Mouse (Mus musculus) forebrain, embryonic 13.5 days (tissue): ENCODE measurements at regions not wholly inside any gene's neighbourhood (a gene's known extent, or its start where the extent isn't known, plus 50 kb on each side); places are given as distances from the start of the nearest gene placed in this dataset.

Source experiments
- ATAC-seq: fragments of 200-750 bp; cut with Nextera tagmentation; 2 replicates; pipeline ENCODE4 v1.8.0; 2017
- H3K27ac ChIP-seq: fragments of 300-500 bp; sonication (generic); 2 replicates; pipeline ENCODE4 v1.5.1; 2015; ENCODE audit warnings: inconsistent platforms, mild to moderate bottlenecking, moderate library complexity
- H3K27me3 ChIP-seq: fragments of 300-500 bp; sonication (generic); 2 replicates; pipeline ENCODE4 v1.6.1; 2015; ENCODE audit warnings: mild to moderate bottlenecking, inconsistent platforms
- H3K36me3 ChIP-seq: fragments of 300-500 bp; sonication (generic); 2 replicates; pipeline ENCODE4 v1.6.1; 2015; ENCODE audit warnings: mild to moderate bottlenecking, inconsistent platforms; ENCODE audit not compliant: poor library complexity, severe bottlenecking
- H3K4me1 ChIP-seq: fragments of 300-500 bp; sonication (generic); 2 replicates; pipeline ENCODE4 v1.6.1; 2015; ENCODE audit warnings: inconsistent platforms
- H3K4me2 ChIP-seq: fragments of 300-500 bp; sonication (generic); 2 replicates; pipeline ENCODE4 v1.6.1; 2015; ENCODE audit warnings: inconsistent platforms, mild to moderate bottlenecking, moderate library complexity
- H3K4me3 ChIP-seq: fragments of 300-500 bp; sonication (generic); 2 replicates; pipeline ENCODE4 v1.5.1; 2015; ENCODE audit warnings: mild to moderate bottlenecking, inconsistent platforms
- H3K9ac ChIP-seq: fragments of 300-500 bp; sonication (generic); 2 replicates; pipeline ENCODE4 v1.6.1; 2015; ENCODE audit warnings: mild to moderate bottlenecking, inconsistent platforms
- H3K9me3 ChIP-seq: fragments of 300-500 bp; sonication (generic); replicated peaks from 2 replicates; pipeline ENCODE4 v1.6.1; 2016; ENCODE audit warnings: inconsistent platforms
- WGBS: fragments of 180-500 bp; shearing (Covaris S2); methylation state at CpG from one replicate; pipeline ENCODE4 v1.1.7; 2015; 5-methylcytosine and 5-hydroxymethylcytosine counted together

DNA sequence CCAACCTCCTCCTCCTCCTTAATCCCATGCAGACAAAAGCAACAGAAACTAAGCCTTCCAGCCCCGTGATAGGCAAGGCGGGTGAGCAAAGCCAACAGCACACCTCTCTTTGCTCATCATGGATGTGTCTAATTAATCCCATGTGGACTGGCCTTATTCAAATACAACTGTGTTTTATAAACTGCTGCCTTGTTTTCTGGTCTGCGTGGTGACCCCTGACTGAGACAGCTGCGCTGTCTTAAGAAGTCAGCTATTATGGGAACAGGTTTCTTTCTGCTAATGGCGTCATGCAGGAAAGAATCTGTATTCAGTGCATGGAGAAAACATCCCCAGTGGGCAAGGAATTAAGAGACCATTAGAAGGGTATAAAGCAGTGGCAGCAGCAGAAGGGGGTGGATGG, 161.6 kb upstream of the Kiz start:
- H3K4me2 ChIP-seq: peak overlapping the region; percentile 20; the same call in 1 of the 2 replicates
- 2% methylated on average over 5 of the region's 5 CpGs for WGBS

DNA sequence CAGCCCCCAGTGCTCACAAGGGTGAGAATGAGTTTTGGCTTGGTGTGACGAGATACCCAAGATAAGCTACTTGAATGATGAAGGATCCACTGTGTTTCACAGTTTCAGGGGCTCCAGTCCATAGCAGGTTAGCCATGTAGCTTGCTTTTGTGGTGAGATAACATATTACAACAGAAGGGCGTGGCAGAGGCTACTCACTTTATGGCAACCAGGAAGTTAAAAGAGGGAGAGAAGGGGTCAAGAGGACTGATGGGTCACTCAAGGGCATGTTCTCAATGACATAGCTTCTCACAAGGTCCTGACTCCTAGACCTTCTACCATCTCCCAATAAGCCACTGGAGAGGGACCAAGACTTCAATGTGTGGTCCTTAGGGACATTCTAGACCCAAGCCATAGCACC, 159.4 kb upstream of the Kiz start:
- no peaks in the 10 kb centered on the region for H3K36me3 ChIP-seq
- no peak for ATAC-seq
- H3K27ac ChIP-seq: no peak overlapping the region
- H3K9ac ChIP-seq: no peak overlapping the region
- H3K4me3 ChIP-seq: no peak overlapping the region
- no peaks in the 10 kb centered on the region for H3K9me3 ChIP-seq
- H3K4me1 ChIP-seq: peaks cover 5% of the 10 kb centered on the region
- H3K4me2 ChIP-seq: no peak overlapping the region
- WGBS: 97% methylated on average over 2 of the region's 2 CpGs
- peaks cover 53% of the 10 kb centered on the region for H3K27me3 ChIP-seq

More for the DNA sequence above, 161.6 kb upstream of the Kiz start:
- Histone ChIP-seq H3K4me3 (no peak overlapping the region), H3K27me3 (peaks cover 68% of the 10 kb centered on the region), H3K36me3 (no peaks in the 10 kb centered on the region), H3K9me3 (no peaks in the 10 kb centered on the region), H3K9ac (peak overlapping the region; percentile 22; the same call in 1 of the 2 replicates), H3K27ac (no peak overlapping the region), H3K4me1 (peaks cover 5% of the 10 kb centered on the region)
- peak; percentile 57 for ATAC-seq

GRCm38 (mm10) chr2:146696727-146697126, 158.9 kb upstream of the Kiz start:
- no peak for ATAC-seq
- no peak overlapping the region for H3K27ac ChIP-seq
- H3K4me3 ChIP-seq: no peak overlapping the region
- peaks cover 48% of the 10 kb centered on the region for H3K27me3 ChIP-seq
- 92% methylated on average over 4 of the region's 4 CpGs for WGBS
- H3K36me3 ChIP-seq: no peaks in the 10 kb centered on the region
- peaks cover 5% of the 10 kb centered on the region for H3K4me1 ChIP-seq
- no peak overlapping the region for H3K4me2 ChIP-seq
- no peaks in the 10 kb centered on the region for H3K9me3 ChIP-seq
- no peak overlapping the region for H3K9ac ChIP-seq

DNA sequence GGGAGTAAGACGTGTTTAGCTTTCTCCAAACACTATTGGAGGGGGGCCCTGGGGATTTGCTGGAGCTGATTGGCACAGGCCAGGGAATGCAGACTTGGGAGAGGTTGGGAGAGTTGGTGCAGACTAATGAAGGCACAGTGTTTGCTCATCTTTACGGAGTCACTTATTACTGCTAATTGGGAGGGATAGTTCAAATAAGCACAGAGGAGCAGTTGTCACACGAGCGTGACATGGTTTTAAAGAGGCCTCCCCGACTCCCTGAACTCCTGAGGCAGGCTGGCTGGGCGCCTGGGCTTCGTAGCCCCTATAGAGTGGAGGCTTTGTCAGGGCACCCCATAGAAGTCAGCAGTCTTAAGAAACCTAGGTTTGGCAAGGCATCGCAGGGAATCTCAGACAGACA, 145.0 kb upstream of the Kiz start:
- ATAC-seq: peak; percentile 91
- 24% methylated on average over 8 of the region's 8 CpGs for WGBS
- Histone ChIP-seq H3K4me3 (no peak overlapping the region), H3K9ac (no peak overlapping the region), H3K9me3 (peaks cover 2% of the 10 kb centered on the region; the same call in 1 of the 2 replicates), H3K4me1 (peaks cover 17% of the 10 kb centered on the region), H3K27me3 (peaks cover 15% of the 10 kb centered on the region; the same call in 1 of the 2 replicates), H3K27ac (no peak overlapping the region), H3K36me3 (no peaks in the 10 kb centered on the region), H3K4me2 (peak overlapping the region; percentile 2; the same call in 1 of the 2 replicates)

GRCm38 (mm10) chr2:146721184-146721715, 134.4 kb upstream of the Kiz start:
- Histone ChIP-seq H3K9me3 (0 out of 2 replicates have a peak, but pooled peaks cover 4% of the 10 kb centered on the region), H3K9ac (no peak overlapping the region), H3K36me3 (no peaks in the 10 kb centered on the region), H3K4me3 (no peak overlapping the region), H3K27me3 (peaks cover 42% of the 10 kb centered on the region), H3K4me1 (peaks cover 47% of the 10 kb centered on the region), H3K27ac (no peak overlapping the region), H3K4me2 (0 out of 2 replicates have a peak overlapping the region, but pooled peaks have one; percentile 11)
- no peak for ATAC-seq
- 2% methylated on average over 10 of the region's 10 CpGs for WGBS

- Histone ChIP-seq H3K27ac (peak overlapping the region; percentile 78), H3K9ac (no peak overlapping the region), H3K36me3 (no peaks in the 10 kb centered on the region), H3K9me3 (no peaks in the 10 kb centered on the region), H3K4me3 (no peak overlapping the region), H3K27me3 (peaks cover 44% of the 10 kb centered on the region), H3K4me2 (peak overlapping the region; percentile 24), H3K4me1 (peaks cover 47% of the 10 kb centered on the region)
- ATAC-seq: 0 out of 2 replicates have a peak, but pooled peaks have one; percentile 22
- 2% methylated on average over 8 of the region's 8 CpGs for WGBS
Observed at GRCm38 (mm10) chr2:146722351-146723025, 133.2 kb upstream of the Kiz start.

- 8% methylated on average over 9 of the region's 9 CpGs for WGBS
- H3K4me2 ChIP-seq: peak overlapping the region; percentile 24
- no peak overlapping the region for H3K9ac ChIP-seq
- ATAC-seq: peak; percentile 68
- H3K4me1 ChIP-seq: peaks cover 47% of the 10 kb centered on the region
- no peaks in the 10 kb centered on the region for H3K36me3 ChIP-seq
- no peak overlapping the region for H3K4me3 ChIP-seq
- H3K27ac ChIP-seq: peak overlapping the region; percentile 78
- peaks cover 41% of the 10 kb centered on the region for H3K27me3 ChIP-seq
- no peaks in the 10 kb centered on the region for H3K9me3 ChIP-seq
Observed at GRCm38 (mm10) chr2:146723172-146723571, 132.5 kb upstream of the Kiz start.

GRCm38 (mm10) chr2:146723671-146724070, 132.0 kb upstream of the Kiz start:
- 15% methylated on average over 4 of the region's 4 CpGs for WGBS
- no peaks in the 10 kb centered on the region for H3K9me3 ChIP-seq
- peaks cover 47% of the 10 kb centered on the region for H3K4me1 ChIP-seq
- H3K27me3 ChIP-seq: peaks cover 36% of the 10 kb centered on the region
- H3K4me2 ChIP-seq: peak overlapping the region; percentile 24
- peak; percentile 50 for ATAC-seq
- peak overlapping the region; percentile 78 for H3K27ac ChIP-seq
- no peak overlapping the region for H3K4me3 ChIP-seq
- no peaks in the 10 kb centered on the region for H3K36me3 ChIP-seq
- H3K9ac ChIP-seq: no peak overlapping the region

GRCm38 (mm10) chr2:146724142-146724679, 131.5 kb upstream of the Kiz start:
- Histone ChIP-seq H3K9me3 (no peaks in the 10 kb centered on the region), H3K27ac (peak overlapping the region; percentile 78), H3K4me1 (peaks cover 45% of the 10 kb centered on the region), H3K36me3 (no peaks in the 10 kb centered on the region), H3K9ac (no peak overlapping the region), H3K4me3 (no peak overlapping the region), H3K4me2 (peak overlapping the region; percentile 24), H3K27me3 (peaks cover 35% of the 10 kb centered on the region)
- 16% methylated on average over 10 of the region's 10 CpGs for WGBS
- ATAC-seq: peak; percentile 73

GRCm38 (mm10) chr2:146724924-146725555, 130.6 kb upstream of the Kiz start:
- Histone ChIP-seq H3K4me1 (peaks cover 41% of the 10 kb centered on the region), H3K9ac (no peak overlapping the region), H3K4me3 (no peak overlapping the region), H3K9me3 (no peaks in the 10 kb centered on the region), H3K36me3 (no peaks in the 10 kb centered on the region), H3K4me2 (0 out of 2 replicates have a peak overlapping the region, but pooled peaks have one; percentile 24), H3K27me3 (peaks cover 29% of the 10 kb centered on the region), H3K27ac (peak overlapping the region; percentile 31; the same call in 1 of the 2 replicates)
- WGBS: 9% methylated on average over 9 of the region's 9 CpGs
- ATAC-seq: no peak

DNA sequence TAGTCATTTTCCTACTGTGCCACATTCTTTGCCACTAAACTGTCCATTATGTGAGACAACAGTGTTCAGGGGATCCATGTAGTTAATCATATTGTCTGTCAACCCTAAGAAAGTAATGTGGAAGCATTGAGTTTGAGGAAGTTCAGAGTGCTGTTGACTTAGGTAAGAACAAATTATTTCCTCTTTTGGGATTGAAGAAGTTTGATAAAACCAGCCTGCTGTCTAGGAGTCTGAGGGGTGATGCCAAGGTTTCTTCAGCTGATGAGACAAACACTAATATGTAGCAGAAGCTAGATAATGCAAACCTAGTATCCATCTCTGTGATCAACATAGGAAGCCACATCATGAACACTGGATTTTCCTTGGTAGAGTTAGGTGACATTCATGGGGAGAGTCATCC, 127.0 kb upstream of the Kiz start:
- Histone ChIP-seq H3K9me3 (no peaks in the 10 kb centered on the region), H3K36me3 (no peaks in the 10 kb centered on the region), H3K4me3 (no peak overlapping the region), H3K4me1 (peaks cover 18% of the 10 kb centered on the region), H3K4me2 (no peak overlapping the region), H3K27ac (no peak overlapping the region), H3K27me3 (peaks cover 25% of the 10 kb centered on the region), H3K9ac (no peak overlapping the region)
- ATAC-seq: no peak

DNA sequence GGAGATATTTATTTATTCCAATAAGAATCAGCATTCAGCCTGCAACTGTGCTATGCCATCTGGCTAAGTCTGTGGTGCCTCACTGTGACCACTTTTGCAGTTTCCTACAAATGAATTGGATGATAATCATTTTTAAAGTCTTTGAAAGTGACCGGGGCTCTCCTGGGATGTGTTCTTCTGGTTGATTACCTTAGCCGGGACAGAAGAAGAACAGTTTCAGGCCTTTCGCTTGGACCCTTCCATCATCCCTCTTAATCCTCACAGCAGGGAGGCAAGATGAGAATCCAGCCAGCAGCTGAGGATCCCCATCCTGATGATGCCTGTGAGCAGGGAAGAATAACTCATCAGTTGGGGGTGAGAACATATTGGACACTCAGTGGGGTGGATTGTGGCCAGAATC, 124.6 kb upstream of the Kiz start:
- Histone ChIP-seq H3K4me2 (no peak overlapping the region), H3K36me3 (no peaks in the 10 kb centered on the region), H3K4me1 (no peaks in the 10 kb centered on the region), H3K9me3 (no peaks in the 10 kb centered on the region), H3K9ac (no peak overlapping the region), H3K27me3 (peaks cover 17% of the 10 kb centered on the region), H3K27ac (no peak overlapping the region), H3K4me3 (no peak overlapping the region)
- ATAC-seq: no peak
- WGBS: 22% methylated on average over 3 of the region's 3 CpGs
